Mouse (Mus musculus): ENCODE measurements around the gene Ncoa5.

Ncoa5 gene

DNA sequence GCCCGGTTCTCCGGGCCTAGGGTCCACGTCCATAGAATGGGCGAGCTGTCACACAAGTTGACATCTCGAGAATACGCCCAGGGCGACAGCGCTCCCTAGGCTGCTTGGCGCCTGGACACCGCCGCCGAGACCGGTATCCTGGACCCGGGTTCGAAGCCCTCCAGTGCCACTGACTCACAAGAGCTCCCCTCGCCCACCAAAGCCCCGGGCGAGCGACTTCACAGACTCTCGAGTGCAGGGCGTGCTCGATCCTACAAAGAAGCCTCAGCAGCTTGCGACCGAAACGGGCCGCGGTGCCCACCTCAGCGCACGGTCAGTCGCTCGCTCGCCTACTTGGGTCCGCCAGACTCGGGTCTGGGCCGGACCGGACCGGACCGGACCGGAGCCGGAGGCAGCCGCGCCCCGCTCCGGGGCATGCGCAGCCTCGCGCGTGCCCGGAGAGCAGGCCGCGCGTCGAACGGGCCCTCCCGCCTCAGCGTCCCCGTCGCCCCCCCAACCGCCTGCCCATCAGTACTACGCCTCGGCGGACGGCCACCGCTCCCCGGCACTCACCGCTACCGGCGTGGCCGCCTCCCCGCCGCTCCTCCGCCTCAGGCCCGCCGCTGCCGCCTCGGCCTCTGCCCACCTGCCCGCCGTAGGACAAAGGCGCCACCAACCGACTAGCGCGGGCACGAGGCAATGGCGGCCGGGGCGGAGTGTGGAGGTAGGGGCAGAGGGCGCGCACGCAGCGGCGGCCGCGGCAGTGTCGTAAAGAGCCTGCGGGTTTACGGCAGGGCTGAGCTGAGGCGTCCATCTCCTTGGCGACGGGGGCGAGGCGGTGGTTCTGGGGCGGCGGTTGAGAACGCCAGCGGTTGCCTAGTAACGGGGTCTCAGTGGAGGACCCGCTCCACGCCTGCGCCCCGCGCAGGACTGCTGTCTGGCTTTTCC lies at the start of gene Ncoa5:
TSS of gene Ncoa5 (minus strand) at position 737 of the 927 bp plus-strand sequence.
- DNase-seq, result peak; percentile 96

DNA sequence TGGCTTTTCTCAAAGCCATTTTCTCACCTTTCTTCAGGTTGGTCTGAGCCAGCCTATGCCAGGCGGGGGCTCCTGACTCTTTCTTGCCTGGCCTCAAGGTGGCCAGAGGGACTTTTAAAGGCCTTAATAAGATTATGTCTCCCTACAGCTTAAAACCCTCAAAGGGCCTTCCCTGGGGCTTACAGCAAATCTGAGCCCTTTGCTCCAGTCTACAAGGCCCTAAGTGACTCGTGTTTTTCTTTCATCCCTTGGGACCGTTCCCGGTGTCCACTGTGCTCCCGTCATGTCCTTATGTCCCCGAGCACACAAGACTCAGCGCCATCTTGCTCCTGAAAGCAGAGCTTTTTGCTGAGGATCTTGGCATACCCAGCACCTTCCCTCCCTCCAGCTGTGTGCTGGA lies 46.6 kb upstream of the Ncoa5 start:
- no peak for DNase-seq

- no peak for DNase-seq
Observed at GRCm38 (mm10) chr2:165080657-165081056, 46.0 kb upstream of the Ncoa5 start.

- no peak for DNase-seq
Observed at GRCm38 (mm10) chr2:165078605-165079004, 43.9 kb upstream of the Ncoa5 start.

GRCm38 (mm10) chr2:165078045-165078444 lies 43.4 kb upstream of the Ncoa5 start:
- DNase-seq, result no peak

DNA sequence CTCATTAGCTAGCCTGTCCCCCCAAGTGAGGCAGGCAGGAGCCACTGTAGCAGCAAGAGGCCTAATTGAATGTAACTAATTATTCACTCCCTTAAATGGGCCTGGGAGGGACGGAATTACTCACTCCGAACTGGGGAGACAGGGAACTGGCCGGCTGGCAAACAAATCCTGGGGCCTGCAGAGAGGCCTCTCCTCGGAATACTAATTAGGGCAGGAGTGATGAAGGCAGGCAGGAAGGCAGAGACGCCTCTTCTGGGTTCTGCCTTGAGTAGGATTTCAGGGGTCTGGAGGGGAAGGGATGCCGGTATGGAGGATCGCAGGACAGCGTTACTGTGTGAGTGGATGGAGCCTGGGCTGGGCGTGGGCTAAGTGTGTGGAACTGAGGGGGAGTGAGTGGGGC lies 42.4 kb upstream of the Ncoa5 start:
- no peak for DNase-seq

DNA sequence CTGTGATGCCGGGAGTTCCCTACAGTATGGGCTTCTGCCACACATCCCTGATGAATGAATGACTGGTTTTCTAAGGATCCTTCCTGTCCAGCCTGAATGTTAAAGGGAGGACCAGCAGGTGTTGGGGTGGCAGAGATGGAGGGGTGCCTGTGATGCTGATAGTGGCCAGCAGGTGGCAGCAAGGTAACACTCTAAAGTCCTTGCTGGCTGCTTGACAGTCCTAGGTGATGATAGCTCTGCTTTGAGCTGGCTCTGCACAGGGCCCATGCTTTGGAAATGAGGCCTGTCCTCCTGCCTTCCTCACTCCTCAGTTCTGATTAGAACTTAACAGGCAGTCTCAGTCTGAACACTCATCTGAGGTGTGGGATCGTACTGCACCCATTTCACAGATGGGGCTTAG lies 40.3 kb upstream of the Ncoa5 start:
- peak; percentile 89 for DNase-seq

DNA sequence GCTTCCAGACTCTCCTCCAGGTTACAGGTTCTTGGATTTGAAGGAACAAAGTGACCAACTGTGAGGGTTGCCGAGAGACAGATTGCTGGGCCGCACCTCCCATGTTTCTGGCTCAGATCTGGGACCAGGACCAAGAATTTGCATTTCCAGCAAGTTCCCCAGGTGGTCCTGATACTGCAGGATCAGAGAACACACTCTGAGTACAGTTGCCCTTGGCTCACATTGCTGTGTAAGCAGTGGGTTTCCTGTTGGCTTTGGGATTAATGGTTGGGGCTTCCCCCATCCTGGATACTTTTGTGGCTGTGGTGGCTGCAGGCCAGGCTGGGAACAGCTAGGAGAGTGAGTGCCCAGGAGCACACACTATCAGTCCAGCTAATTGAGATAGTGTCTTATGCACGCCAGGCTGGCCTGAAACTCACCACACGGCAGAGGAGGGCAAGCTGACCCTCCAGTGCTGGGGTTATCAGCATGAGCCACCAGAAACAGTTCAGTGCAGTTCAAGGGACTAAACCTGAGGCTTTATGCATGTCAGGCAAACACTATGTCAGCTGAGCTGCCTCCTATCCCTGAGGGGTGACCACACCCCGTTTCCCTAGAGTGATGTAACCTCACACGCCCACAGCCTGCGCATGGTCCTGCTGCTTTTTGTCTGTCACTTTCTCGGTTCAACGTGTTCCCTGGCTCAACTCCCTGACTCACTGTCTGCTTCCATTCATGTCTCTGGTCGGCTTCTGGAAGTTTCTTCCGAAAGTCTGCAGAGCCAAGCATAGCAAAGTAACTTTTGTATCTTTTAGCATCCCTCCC lies 39.6 kb upstream of the Ncoa5 start:
- peak; percentile 93 for DNase-seq

GRCm38 (mm10) chr2:165073381-165073781 lies 38.7 kb upstream of the Ncoa5 start:
- peak; percentile 94 for DNase-seq

- DNase-seq, result peak; percentile 84
Observed at GRCm38 (mm10) chr2:165070096-165070816, 35.6 kb upstream of the Ncoa5 start.

DNA sequence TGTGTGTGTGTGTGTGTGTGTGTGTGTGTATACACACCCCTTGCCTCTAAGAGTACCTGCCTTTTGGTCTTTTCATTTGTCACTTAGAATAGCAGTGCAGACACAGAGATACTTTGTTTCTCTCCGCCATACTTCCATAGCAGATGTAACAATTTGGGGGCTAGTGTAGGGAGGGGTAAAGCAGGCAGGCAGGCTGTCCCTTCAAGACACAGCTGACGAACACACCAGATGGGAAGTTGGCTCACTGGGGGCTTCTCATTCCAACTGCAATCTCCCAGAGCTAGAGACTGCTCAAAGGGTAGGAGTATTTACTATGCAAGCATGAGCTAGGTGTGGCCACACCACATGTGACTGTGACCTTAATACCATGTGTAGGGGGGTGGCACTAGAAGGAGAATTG lies 34.1 kb upstream of the Ncoa5 start:
- DNase-seq, result no peak

- DNase-seq, result no peak
Observed at GRCm38 (mm10) chr2:165064489-165064888, 29.8 kb upstream of the Ncoa5 start.

DNA sequence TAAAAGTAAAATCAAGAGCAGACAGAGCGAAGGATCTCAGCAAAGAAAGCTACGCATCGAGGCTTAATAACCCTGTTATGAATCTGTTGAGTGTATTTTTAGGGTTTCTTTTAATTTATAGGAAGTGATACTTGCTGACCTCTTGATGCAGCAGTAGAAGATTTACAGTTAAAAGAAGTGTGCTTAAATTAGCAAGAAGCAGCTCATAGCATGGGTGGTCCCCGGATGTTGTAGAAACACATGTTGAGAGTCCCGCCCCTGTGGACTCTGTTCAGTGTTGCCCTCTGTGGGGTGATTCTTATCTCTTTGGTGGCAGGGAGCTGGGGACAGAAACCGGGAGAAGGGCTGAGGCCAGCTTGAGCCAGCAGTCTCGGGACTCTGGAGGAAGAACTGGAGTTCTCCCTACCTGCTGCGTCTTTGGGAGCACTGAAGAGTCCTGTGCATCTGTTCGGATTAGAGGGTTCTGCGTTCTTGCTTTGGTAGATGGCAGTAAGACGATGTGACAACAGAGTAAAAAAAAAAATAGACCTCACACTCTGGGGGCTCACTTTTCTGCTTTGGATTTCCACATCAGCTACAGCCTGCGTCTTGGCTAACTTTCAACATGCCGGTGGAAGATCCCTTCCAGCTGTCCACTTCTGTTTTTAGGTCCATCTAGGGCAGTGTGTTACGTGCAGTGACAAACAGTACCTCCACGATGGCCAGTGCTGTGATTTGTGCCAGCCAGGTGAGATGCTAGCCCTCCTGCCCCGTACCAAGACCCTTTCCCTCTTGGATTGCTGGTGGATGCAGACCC lies 27.2 kb upstream of the Ncoa5 start:
- DNase-seq, result no peak

GRCm38 (mm10) chr2:165059961-165060360 lies 25.3 kb upstream of the Ncoa5 start:
- DNase-seq, result no peak

DNA sequence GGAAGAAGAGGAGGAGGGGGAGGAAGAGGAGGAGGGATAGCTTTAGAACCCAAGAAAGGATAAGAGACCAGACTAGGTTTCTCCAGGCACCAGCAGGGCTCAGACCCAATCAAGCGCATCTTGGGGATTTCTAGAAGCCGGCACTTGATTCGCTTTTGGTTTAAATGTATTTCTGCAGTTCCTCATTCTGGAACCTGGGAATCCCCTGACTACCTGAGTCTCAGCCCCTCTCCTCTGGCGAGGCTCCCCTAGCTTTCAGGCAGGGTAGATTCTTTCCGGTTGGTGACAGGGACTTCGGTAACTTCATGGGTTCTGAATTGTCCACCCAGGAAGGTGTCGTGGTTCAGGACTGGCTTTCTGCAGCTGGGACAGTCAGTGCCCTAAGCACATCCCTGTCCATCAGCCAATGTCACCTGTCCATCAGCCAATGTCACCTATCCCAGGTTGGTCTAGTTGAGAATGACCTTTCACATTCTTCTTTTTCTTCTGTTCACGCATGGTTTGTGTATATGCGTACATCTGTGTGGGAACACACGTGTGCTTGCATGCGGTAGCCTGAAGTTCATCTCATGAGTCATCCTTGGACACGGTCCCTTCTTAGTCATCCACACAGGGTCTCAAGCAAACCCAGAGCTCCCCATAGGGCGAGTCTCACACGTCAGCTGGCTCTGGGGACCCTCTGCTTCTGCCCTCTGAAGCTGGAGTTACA lies 21.9 kb upstream of the Ncoa5 start:
- no peak for DNase-seq

DNA sequence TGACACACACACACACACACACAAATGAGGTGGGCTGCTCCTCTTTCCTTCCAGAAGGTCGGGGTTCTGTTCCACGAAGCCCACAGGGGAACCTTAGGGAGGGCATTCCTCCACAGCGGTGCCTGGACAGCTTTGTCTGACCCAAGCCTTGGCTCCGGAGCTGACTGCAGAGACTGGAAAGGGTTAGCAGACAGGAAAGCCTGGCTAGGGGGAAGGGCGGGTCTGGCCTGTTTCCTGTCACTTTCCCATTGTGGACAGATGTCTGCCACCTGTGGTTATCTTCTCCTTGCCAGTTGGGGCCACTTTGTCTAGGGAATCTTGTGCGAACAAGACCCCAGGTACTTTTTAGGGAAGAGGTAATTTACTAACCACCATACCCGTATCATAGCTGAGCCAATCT lies 21.2 kb upstream of the Ncoa5 start:
- DNase-seq, result no peak

- DNase-seq, result no peak
Observed at GRCm38 (mm10) chr2:165054888-165055852, 20.5 kb upstream of the Ncoa5 start, which contains the start of gene Cd40. Gene Cd40 (plus strand): TSS chr2:165055627.

DNA sequence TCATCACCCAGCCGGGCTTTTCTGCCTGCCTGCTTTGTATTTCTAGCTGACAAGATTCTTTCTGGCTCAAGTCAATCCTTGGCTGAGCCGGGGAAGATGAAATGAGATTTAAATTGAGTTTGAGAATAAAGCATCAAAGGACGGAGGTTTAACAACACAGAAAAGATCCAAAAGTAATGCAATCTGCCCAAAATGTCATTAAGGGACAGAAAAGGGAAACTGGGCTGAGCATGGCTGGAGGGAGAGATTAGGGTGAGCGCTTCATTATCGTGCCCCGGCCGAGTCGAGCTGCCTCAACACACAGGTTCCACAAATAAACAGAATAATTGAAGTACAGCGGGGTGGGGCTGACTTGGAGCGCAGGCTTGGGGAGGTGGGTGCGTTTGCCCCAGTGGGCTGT lies 16.9 kb upstream of the Ncoa5 start:
- DNase-seq, result no peak

DNA sequence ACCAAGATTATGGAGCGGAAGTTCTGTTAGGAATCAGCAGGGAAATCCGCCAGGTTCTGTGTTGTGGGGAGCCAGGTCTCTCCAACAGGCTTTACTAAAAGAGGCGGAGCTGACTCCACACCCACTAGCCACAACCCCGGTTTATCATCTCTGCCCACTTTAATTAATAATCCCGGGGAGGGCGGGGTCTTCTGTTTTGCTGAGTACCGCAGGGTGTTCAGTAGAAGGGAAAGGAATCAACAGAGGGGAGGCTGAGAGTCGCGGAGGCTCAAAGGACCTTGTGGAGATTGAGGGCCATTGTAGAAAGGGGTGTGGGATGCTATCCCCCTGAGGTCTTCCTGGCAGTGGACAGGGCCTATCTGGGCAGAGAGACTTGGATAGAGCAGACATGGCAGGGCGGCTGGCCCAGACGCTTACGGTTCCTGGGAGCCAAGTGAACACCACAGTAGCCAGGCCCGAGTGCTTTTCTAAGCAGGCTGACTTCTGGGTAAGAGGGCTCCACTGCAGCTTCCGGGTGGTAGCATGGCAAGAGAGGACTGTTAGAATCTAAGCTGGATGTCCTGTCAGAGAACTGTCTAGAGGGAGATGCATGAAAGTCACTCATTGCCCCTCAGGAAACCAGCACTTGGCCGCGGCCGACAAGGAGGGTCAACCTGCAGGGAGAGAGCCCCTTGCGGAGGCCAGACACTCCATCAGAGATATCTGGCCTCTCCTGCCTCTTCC lies 16.3 kb upstream of the Ncoa5 start:
- no peak for DNase-seq

GRCm38 (mm10) chr2:165049044-165049443 lies 14.4 kb upstream of the Ncoa5 start:
- DNase-seq, result no peak

All from cerebellum, adult 11-12 months (tissue).